Mouse (Mus musculus) brain, embryonic 14.5 days (tissue): ENCODE results near the gene Cd36. TPM values are rescaled to one million over a fixed set of nuclear protein-coding genes. Genes with fewer than 3 reads are reported as not detected.
"Not testable (repeated sequence)": the region's sequence is repeated elsewhere in the genome, so short reads cannot be mapped to it uniquely, and the experiment has no call there.

Source experiments
- DNase-seq: peaks from one replicate; pipeline ENCODE4 v3.0.0-alpha.2; 2011; ENCODE audit warnings: low read depth
- CTCF ChIP-seq: fragments of 200-500 bp; IDR thresholded peaks from 2 replicates; pipeline ENCODE4 v1.5.1; 2012; ENCODE audit warnings: inconsistent platforms, mild to moderate bottlenecking, moderate library complexity, borderline replicate concordance; ENCODE audit not compliant: insufficient read depth, insufficient read length; ENCODE audit errors: extremely low read depth
- POLR2A ChIP-seq: fragments of 200-500 bp; IDR thresholded peaks from 2 replicates; pipeline ENCODE4 v1.6.1; 2012; ENCODE audit warnings: mild to moderate bottlenecking, inconsistent platforms, borderline replicate concordance; ENCODE audit not compliant: poor library complexity, insufficient read depth, insufficient read length, severe bottlenecking; ENCODE audit errors: extremely low read depth
- polyA plus RNA-seq: library from polyadenylated mRNA; depleted of rRNA; stranded (reverse); fragments of >200 nt; gene quantifications from 2 replicates; pipeline ENCODE4 v1.2.3, GENCODE M21; 2012; rRNA removed

Gene Cd36
- polyA plus RNA-seq: 2.3 and 3.4 TPM in 2 replicates

GRCm38 (mm10) chr5:17888598-17888997, at the start of gene Cd36:
TSS of gene Cd36 (minus strand) at chr5:17888801.
- peak; percentile 15 for DNase-seq
- TF ChIP-seq CTCF (no peak), POLR2A (no peak)

- no peak for DNase-seq
- TF ChIP-seq POLR2A (no peak), CTCF (no peak)
Measured at GRCm38 (mm10) chr5:17934501-17934900, 45.9 kb upstream of the Cd36 start.

GRCm38 (mm10) chr5:17931588-17931987, 43.0 kb upstream of the Cd36 start:
- not testable (repeated sequence) for DNase-seq

DNA sequence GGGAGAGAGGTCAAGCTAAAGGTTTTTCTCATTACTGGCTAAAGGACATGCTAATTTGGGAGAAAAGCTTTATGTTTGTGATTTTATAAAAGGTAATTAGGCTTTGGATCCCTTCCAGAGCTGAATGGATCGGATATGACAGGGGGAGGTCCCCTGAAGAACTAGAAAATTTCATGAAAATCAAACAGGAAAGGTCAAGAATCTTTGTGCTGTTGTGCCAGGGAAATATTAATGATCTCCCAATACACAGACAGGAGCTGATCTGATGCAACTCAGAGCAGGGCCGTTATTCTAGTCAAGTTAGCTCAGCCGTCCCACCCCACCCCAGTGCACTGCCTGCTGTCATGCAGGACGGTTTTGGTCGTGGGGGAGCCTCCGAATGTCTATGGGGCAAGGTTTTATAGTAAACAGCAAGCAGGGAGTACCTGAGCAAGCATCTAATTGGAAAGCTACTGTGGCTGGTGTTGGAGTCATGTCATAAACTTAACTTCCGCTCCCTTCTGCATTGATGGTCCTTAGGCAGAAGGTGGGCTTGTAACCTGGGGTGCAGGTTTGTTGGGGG, 40.5 kb upstream of the Cd36 start:
- peak; percentile 5 for DNase-seq
- TF ChIP-seq POLR2A (no peak), CTCF (no peak)

GRCm38 (mm10) chr5:17928471-17928870, 39.9 kb upstream of the Cd36 start:
- TF ChIP-seq POLR2A (no peak), CTCF (no peak)
- DNase-seq: peak; percentile 11

DNA sequence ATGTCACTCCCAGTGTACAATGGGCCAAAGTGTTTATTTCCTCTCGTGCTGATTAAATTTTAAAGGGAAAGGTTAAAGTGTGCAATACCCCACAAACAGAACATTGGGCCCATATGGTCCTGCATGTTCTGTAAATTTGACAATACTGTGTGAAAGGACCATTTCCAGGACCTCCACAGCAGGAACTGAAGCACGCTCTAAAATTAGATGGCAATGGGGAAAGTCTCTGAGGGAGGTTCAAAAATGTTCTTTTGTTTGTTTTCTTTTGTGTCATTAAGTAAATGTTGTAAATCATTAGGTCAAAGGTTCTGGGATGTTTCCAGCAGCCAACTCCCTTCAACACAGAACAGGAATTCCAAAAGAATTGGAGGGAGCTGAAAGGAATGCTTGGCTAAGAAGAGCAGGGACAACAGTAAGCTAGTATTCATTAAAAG, 35.5 kb upstream of the Cd36 start:
- DNase-seq: peak; percentile 19

GRCm38 (mm10) chr5:17923648-17924047, 35.0 kb upstream of the Cd36 start:
- no peak for DNase-seq
- TF ChIP-seq POLR2A (no peak), CTCF (no peak)

More for the DNA sequence above, 35.5 kb upstream of the Cd36 start:
- TF ChIP-seq CTCF (no peak), POLR2A (no peak)

DNA sequence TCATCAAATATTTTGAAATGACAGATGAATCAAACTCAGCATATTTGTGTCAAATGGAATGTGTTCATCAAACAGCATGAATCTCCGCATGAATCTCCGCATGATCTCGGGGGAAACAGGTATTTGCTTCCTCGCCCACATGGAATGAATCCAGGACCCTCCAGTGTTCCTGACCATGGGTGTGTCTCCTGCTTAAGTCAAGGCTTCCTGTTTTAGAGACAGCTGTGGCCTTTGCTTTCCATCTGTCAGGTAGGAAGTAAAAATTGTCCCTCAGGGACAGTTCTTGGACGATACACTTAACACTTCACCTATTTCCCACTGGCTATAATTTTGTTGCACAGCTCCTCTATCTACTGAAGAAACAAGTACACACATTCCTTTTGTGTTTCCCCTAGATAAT, 30.4 kb upstream of the Cd36 start:
- TF ChIP-seq CTCF: no peak
- no peak for TF ChIP-seq POLR2A
- no peak for DNase-seq

GRCm38 (mm10) chr5:17904766-17905165, 16.2 kb upstream of the Cd36 start:
- TF ChIP-seq CTCF: no peak
- TF ChIP-seq POLR2A: no peak
- no peak for DNase-seq

DNA sequence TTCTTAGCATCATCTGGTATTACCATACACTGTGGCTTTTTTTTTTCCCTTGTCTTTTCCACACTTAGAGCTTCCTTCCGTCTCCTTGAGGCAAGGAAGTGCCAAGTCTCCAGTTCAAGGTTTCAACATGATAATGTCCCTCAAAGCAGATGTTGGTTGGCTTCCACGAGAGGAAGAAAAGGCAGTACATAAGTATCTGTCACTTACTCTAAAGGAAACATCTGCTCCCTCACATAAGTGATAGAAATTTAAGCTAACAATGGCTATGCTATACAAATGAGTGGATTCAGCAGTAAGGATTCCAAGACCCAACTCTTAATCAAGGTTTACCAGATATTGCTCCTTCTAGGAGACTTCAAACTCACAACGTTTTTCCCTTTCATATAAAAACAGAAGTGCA, 10.3 kb upstream of the Cd36 start:
- DNase-seq: no peak
- TF ChIP-seq POLR2A (no peak), CTCF (no peak)

DNA sequence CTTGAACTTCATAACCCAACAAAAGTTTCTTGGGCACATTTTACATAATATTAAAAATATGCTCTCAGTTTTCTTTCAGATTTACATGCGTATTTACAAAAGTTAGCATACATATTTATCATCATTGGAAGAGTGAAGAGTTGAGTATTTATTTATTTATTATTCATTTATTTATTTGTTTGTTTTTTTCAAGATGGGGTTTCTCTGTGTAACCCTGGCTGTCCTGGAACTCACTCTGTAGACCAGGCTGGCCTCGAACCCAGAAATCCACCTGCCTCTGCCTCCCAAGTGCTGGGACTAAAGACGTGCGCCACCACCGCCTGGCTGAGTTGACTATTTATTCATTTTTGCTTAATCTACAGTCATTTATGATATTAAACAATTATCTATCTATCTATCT, 9.0 kb upstream of the Cd36 start:
- not testable (repeated sequence) for DNase-seq

DNA sequence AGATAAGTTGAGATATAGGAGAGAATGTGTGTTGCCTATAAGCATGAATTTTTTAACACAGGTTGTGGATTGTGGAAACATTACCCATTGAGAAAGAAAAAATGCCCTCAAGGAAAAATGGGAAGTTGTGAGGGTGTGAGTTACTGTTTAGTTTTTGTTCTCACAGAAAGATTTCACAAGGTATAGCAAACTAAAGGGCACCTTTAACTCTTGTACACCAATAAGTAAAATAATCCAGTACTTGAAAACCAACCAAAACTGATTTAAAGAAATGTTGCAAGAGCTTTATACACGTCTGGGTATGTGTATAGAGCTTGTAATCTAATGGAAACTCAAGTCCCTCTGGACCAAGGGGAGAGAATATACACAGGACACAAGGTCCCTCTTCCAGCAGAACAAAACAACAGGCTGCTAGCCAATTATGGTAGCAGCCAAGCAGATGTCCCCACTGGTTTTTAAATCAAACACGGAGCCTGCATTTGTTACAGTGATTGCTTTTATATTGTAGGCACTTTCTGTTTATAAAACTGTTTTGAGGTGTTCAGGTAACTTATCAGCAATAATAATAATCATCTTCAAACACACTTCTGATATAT, 5.1 kb upstream of the Cd36 start:
- DNase-seq: peak; percentile 8
- no peak for TF ChIP-seq CTCF

DNA sequence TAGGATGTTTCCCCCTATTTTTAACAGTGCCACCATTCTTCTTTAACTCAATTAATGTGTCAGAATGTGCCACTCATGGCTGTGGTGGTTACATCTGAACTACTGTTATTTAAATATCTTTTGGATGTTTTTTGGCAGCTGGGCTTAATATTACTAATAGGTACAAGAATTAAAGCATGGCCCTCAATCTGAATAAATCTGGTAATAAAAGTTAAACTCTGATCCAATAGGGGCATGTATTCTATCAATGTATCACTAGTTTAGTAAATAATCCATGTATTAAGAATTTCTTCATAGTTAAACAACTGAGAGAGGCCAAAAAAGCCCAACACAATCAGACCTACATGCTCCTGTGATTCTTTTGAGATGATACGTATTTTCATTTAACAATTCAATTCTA, 690 bp upstream of the Cd36 start:
- TF ChIP-seq CTCF (no peak), POLR2A (no peak)
- no peak for DNase-seq
